Mouse (Mus musculus) C2C12 (cell line): ENCODE measurements around the gene Meis1. TPM values are rescaled to one million over a fixed set of nuclear protein-coding genes. Genes with fewer than 3 reads are reported as not detected.

Source experiments
- H3K27me3 ChIP-seq: one replicate; pipeline ENCODE4 v1.6.1; 2011; ENCODE audit not compliant: control insufficient read depth, insufficient read depth, insufficient read length
- H3K36me3 ChIP-seq: one replicate; pipeline ENCODE4 v1.6.1; 2011; ENCODE audit not compliant: control insufficient read depth, insufficient read depth
- H3K4me3 ChIP-seq: one replicate; pipeline ENCODE4 v1.5.1; 2011; ENCODE audit warnings: mild to moderate bottlenecking, control low read depth; ENCODE audit not compliant: poor library complexity, insufficient read depth, severe bottlenecking
- H3K79me2 ChIP-seq: one replicate; pipeline ENCODE4 v1.6.1; 2011; ENCODE audit not compliant: control insufficient read depth, insufficient read depth
- H3K79me3 ChIP-seq: one replicate; pipeline ENCODE4 v1.6.1; 2011; ENCODE audit warnings: low read depth, control low read depth
- H3ac ChIP-seq: one replicate; pipeline ENCODE3; 2011; ENCODE audit warnings: low read depth; ENCODE audit not compliant: control insufficient read depth, insufficient read length
- CEBPB ChIP-seq: IDR thresholded peaks from one replicate; pipeline ENCODE4 v1.6.1; 2011; ENCODE audit warnings: low read depth, mild to moderate bottlenecking, control low read depth, moderate library complexity
- CTCF ChIP-seq: IDR thresholded peaks from one replicate; pipeline ENCODE4 v1.5.1; 2011; ENCODE audit not compliant: control insufficient read depth, insufficient read depth, insufficient read length
- FOSL1 ChIP-seq: IDR thresholded peaks from one replicate; pipeline ENCODE4 v1.8.0; 2011; ENCODE audit warnings: mild to moderate bottlenecking, low read length; ENCODE audit not compliant: poor library complexity, insufficient read depth, severe bottlenecking
- MAX ChIP-seq: IDR thresholded peaks from one replicate; pipeline ENCODE4 v1.6.1; 2011; ENCODE audit warnings: mild to moderate bottlenecking, control low read depth
- MYOD1 ChIP-seq: IDR thresholded peaks from one replicate; pipeline ENCODE4 v1.6.1; 2011; ENCODE audit warnings: low read depth; ENCODE audit not compliant: control insufficient read depth, insufficient read length
- MYOG ChIP-seq: IDR thresholded peaks from one replicate; pipeline ENCODE4 v1.6.1; 2011; ENCODE audit not compliant: control insufficient read depth, insufficient read length; ENCODE audit errors: extremely low read depth
- USF1 ChIP-seq: IDR thresholded peaks from one replicate; pipeline ENCODE4 v1.6.1; 2011; ENCODE audit warnings: low read depth, mild to moderate bottlenecking, control low read depth, moderate library complexity
- polyA plus RNA-seq: library from polyadenylated mRNA; unstranded; fragments of >200 nt; fragmentation: generic; extraction: Trizol; gene quantifications from one replicate; pipeline ENCODE4 v1.2.1, GENCODE M21; 2012; ENCODE audit warnings: missing spikeins

The Meis1 gene
- polyA plus RNA-seq, 1 experiment = 6.8 TPM

DNA sequence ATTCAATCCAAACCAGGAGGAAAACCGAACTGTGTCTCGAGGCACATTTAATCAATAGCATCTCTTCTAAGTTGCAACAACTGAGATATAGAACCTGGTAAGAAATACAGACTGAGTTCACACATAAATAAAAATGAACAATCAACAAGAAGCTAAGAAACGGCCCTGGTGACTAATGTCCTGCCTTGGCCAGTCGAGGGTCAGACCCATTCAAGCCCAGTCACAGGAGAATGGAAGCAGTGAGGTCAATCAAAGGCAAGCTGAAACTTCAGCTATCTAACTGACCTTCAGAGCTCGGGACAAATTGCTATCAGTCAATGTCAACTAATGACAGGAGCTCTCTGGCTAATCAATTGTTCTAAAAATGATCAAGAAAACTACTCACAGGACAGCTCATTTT, 38.2 kb downstream of the Meis1 start:
- TF ChIP-seq USF1 (no peak), MYOG (no peak), MAX (no peak), MYOD1 (no peak), FOSL1 (no peak), CTCF (no peak), CEBPB (no peak)
- Histone ChIP-seq H3K36me3 (peaks cover 32% of the 10 kb centered on the region), H3K4me3 (no peak overlapping the region), H3ac (no peak overlapping the region), H3K79me2 (peaks cover 20% of the 10 kb centered on the region), H3K27me3 (no peaks in the 10 kb centered on the region), H3K79me3 (no peaks in the 10 kb centered on the region)

DNA sequence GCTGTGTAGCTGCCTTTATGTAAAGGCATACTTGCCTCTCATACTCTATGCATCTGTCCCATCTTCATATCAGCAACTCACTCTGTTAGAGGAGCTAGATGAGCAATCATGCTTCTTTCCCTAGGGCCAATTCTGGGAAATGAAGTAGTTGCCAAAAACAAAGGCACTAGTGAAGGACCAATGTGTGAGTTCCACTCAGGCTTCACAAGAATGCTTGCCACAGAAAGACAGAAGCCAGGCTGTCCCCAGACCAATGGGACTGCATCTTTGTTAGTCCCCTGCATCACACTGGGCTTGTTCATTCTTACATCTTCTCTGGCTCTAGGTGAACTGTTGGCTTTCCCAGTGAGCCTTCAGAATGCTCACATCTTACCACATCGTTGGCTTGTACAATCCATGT, 43.7 kb downstream of the Meis1 start:
- Histone ChIP-seq H3K36me3 (peaks cover 4% of the 10 kb centered on the region), H3K79me3 (no peaks in the 10 kb centered on the region), H3K4me3 (no peak overlapping the region), H3ac (no peak overlapping the region), H3K79me2 (peaks cover 24% of the 10 kb centered on the region), H3K27me3 (no peaks in the 10 kb centered on the region)
- no peak for TF ChIP-seq MYOG
- TF ChIP-seq MAX = no peak
- no peak for TF ChIP-seq CTCF
- TF ChIP-seq CEBPB = no peak
- TF ChIP-seq MYOD1 = no peak
- no peak for TF ChIP-seq USF1
- TF ChIP-seq FOSL1 = no peak

DNA sequence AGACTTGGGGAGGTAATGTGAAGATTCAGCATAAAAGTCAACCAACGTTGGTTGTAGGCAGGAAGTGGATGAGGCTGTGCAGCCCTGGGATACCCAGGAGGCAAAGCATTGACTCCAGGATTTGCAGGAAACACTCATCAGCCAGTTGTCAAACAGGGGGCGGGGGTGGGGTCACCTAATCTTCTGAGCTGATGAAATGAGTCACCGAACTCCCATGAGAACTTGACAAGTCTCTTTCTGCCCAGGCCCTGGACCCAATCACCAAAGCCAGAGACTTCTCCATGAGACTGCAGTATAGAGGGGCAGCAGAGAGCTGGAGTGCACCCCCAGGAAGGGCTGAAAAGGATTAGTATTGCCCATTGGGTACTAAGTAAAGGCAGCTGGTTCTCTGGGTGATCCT, 45.0 kb downstream of the Meis1 start:
- Histone ChIP-seq H3K79me3 (no peaks in the 10 kb centered on the region), H3K36me3 (peaks cover 4% of the 10 kb centered on the region)
- TF ChIP-seq CEBPB (no peak), CTCF (no peak), MYOD1 (no peak), FOSL1 (no peak), MAX (no peak), MYOG (no peak), USF1 (no peak)

GRCm38 (mm10) chr11:18972968-18973367, 45.8 kb downstream of the Meis1 start:
- H3K4me3 ChIP-seq = no peak overlapping the region
- peaks cover 24% of the 10 kb centered on the region for H3K79me2 ChIP-seq
- peaks cover 2% of the 10 kb centered on the region for H3K79me3 ChIP-seq
- peaks cover 10% of the 10 kb centered on the region for H3K36me3 ChIP-seq
- H3K27me3 ChIP-seq = no peaks in the 10 kb centered on the region
- no peak for TF ChIP-seq USF1
- TF ChIP-seq FOSL1 = no peak
- no peak for TF ChIP-seq MYOG
- no peak for TF ChIP-seq CTCF
- no peak for TF ChIP-seq MYOD1
- no peak overlapping the region for H3ac ChIP-seq

More for the DNA sequence above, 45.0 kb downstream of the Meis1 start:
- H3ac ChIP-seq = no peak overlapping the region
- H3K79me2 ChIP-seq = peaks cover 24% of the 10 kb centered on the region
- no peak overlapping the region for H3K4me3 ChIP-seq
- H3K27me3 ChIP-seq = no peaks in the 10 kb centered on the region

DNA sequence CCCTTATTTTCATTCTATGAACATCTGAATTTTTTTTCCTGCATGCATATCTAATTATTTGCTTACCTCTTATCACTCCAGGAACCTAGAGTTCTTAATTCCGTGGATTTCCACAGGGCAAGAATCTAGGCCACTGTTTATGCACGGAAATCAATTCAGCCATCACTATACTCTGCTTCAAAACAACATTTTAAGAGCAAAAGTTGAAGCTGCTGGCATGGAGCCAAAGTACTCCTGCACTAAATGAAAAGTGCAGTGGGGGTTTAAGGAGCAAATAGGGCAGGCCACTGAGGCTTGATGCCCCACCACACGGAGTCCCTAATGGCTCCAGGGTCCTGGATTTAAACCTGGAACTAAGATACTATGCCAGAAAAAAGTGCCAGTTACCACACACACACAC, 47.2 kb downstream of the Meis1 start:
- no peak overlapping the region for H3ac ChIP-seq
- no peak overlapping the region for H3K4me3 ChIP-seq
- TF ChIP-seq FOSL1 (no peak), MYOG (no peak), MYOD1 (no peak), CEBPB (no peak), CTCF (no peak), USF1 (no peak), MAX (no peak)
- no peaks in the 10 kb centered on the region for H3K27me3 ChIP-seq
- H3K79me3 ChIP-seq = peaks cover 2% of the 10 kb centered on the region
- peaks cover 25% of the 10 kb centered on the region for H3K79me2 ChIP-seq
- peaks cover 14% of the 10 kb centered on the region for H3K36me3 ChIP-seq

DNA sequence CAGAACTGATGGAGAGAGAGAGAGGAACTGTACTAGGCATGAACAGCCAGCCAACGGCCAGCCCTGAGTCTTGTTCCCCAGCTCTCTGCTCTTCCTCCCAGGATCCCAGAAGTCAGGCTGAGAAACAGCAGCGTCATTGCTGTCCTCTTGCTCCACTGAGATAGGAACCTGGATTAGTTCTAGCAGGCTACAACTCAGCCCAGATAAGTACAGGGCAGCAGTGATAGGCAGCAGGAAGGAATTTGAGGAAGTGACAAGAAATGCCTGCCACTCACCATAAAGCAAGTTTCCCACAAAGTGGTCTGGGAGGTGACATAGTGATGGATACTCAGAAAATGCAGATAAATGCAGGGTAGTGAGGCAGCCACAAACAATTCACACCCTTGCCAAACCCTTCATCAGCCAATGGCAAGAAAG, 48.9 kb downstream of the Meis1 start:
- peaks cover 34% of the 10 kb centered on the region for H3K79me2 ChIP-seq
- peaks cover 14% of the 10 kb centered on the region for H3K36me3 ChIP-seq
- H3ac ChIP-seq = no peak overlapping the region
- H3K79me3 ChIP-seq = peaks cover 2% of the 10 kb centered on the region
- H3K27me3 ChIP-seq = no peaks in the 10 kb centered on the region
- TF ChIP-seq FOSL1 = no peak
- no peak for TF ChIP-seq MYOG
- TF ChIP-seq CEBPB = no peak
- no peak overlapping the region for H3K4me3 ChIP-seq
